Mouse (Mus musculus) embryonic fibroblast, embryonic 13.5 days (primary cell): ENCODE measurements at regions not wholly inside any gene's neighbourhood (a gene's known extent, or its start where the extent isn't known, plus 50 kb on each side); places are given as distances from the start of the nearest gene placed in this dataset.

Experiments used
- H3K27ac ChIP-seq: 2 replicates; pipeline ENCODE4 v1.5.1; 2012; ENCODE audit warnings: low read length, control low read depth, inconsistent platforms; ENCODE audit not compliant: insufficient read depth
- H3K4me1 ChIP-seq: 2 replicates; pipeline ENCODE4 v1.6.1; 2011; ENCODE audit warnings: low read length; ENCODE audit not compliant: control insufficient read depth, insufficient read depth
- H3K4me3 ChIP-seq: 2 replicates; pipeline ENCODE4 v1.5.1; 2011; ENCODE audit warnings: mild to moderate bottlenecking, control low read depth, low read length; ENCODE audit not compliant: insufficient read depth
- CTCF ChIP-seq: IDR thresholded peaks from 2 replicates; pipeline ENCODE4 v1.5.1; 2011; ENCODE audit warnings: mild to moderate bottlenecking, control low read depth, low read length, moderate library complexity, borderline replicate concordance; ENCODE audit not compliant: insufficient read depth
- POLR2A ChIP-seq: IDR thresholded peaks from 2 replicates; pipeline ENCODE4 v1.6.1; 2011; ENCODE audit warnings: low read depth, mild to moderate bottlenecking, control low read depth, low read length, moderate library complexity

- TF ChIP-seq CTCF: no peak
- no peak for TF ChIP-seq POLR2A
- Histone ChIP-seq H3K27ac (no peak overlapping the region), H3K4me3 (no peak overlapping the region), H3K4me1 (no peaks in the 10 kb centered on the region)
Measured at GRCm38 (mm10) chrX:53976273-53977135, 179.0 kb upstream of the Xlr start.

GRCm38 (mm10) chrX:53975545-53976272 lies 178.2 kb upstream of the Xlr start:
- Histone ChIP-seq H3K4me3 (peak overlapping the region; percentile 35; the same call in 1 of the 2 replicates), H3K27ac (no peak overlapping the region), H3K4me1 (no peaks in the 10 kb centered on the region)
- TF ChIP-seq POLR2A (no peak), CTCF (no peak)

GRCm38 (mm10) chrX:53974732-53975544 lies 177.4 kb upstream of the Xlr start:
- Histone ChIP-seq H3K4me3 (peak overlapping the region; percentile 35), H3K4me1 (no peaks in the 10 kb centered on the region), H3K27ac (no peak overlapping the region)
- TF ChIP-seq CTCF: no peak
- TF ChIP-seq POLR2A: no peak
